Mouse (Mus musculus) intestine, embryonic 15.5 days (tissue): Measurements from ENCODE around the gene Hmgb1. TPM values are rescaled to one million over a fixed set of nuclear protein-coding genes. Genes with fewer than 3 reads are reported as not detected.
"Not testable (repeated sequence)": the region's sequence is repeated elsewhere in the genome, so short reads cannot be mapped to it uniquely, and the experiment has no call there.

ENCODE experiments used
- ATAC-seq: fragments of 200-750 bp; cut with Nextera tagmentation; 2 replicates; pipeline ENCODE4 v1.8.0; 2017; ENCODE audit warnings: moderate TSS enrichment, moderate library complexity
- H3K27ac ChIP-seq: fragments of 300-500 bp; sonication (generic); 2 replicates; pipeline ENCODE4 v1.5.1; 2015; ENCODE audit warnings: mild to moderate bottlenecking, inconsistent platforms
- H3K27me3 ChIP-seq: fragments of 300-500 bp; sonication (generic); replicated peaks from 2 replicates; pipeline ENCODE4 v1.6.1; 2015; ENCODE audit warnings: inconsistent platforms
- H3K36me3 ChIP-seq: fragments of 300-500 bp; sonication (generic); 2 replicates; pipeline ENCODE4 v1.6.1; 2015; ENCODE audit warnings: inconsistent platforms
- H3K4me1 ChIP-seq: fragments of 300-500 bp; sonication (generic); replicated peaks from 2 replicates; pipeline ENCODE4 v1.6.1; 2015; ENCODE audit warnings: inconsistent platforms
- H3K4me2 ChIP-seq: fragments of 300-500 bp; sonication (generic); replicated peaks from 2 replicates; pipeline ENCODE4 v1.6.1; 2015; ENCODE audit warnings: mild to moderate bottlenecking, inconsistent platforms
- H3K4me3 ChIP-seq: fragments of 300-500 bp; sonication (generic); replicated peaks from 2 replicates; pipeline ENCODE4 v1.5.1; 2015; ENCODE audit warnings: inconsistent platforms
- H3K9ac ChIP-seq: fragments of 300-500 bp; sonication (generic); 2 replicates; pipeline ENCODE4 v1.6.1; 2015; ENCODE audit warnings: inconsistent platforms
- H3K9me3 ChIP-seq: fragments of 300-500 bp; sonication (generic); 2 replicates; pipeline ENCODE4 v1.6.1; 2016; ENCODE audit warnings: inconsistent platforms
- WGBS: fragments of 180-500 bp; shearing (Covaris S2); methylation state at CpG from one replicate; pipeline ENCODE4 v1.1.7; 2015; 5-methylcytosine and 5-hydroxymethylcytosine counted together
- polyA plus RNA-seq: library from polyadenylated mRNA; unstranded; fragments of >200 nt; fragmentation: Nextera tagmentation; extraction: Ambion mirVana; gene quantifications from 2 replicates; pipeline ENCODE4 v1.2.1, GENCODE M21; 2015

Hmgb1 gene
- polyA plus RNA-seq, 1 experiment from 2014 or later = 1,306 TPM

DNA sequence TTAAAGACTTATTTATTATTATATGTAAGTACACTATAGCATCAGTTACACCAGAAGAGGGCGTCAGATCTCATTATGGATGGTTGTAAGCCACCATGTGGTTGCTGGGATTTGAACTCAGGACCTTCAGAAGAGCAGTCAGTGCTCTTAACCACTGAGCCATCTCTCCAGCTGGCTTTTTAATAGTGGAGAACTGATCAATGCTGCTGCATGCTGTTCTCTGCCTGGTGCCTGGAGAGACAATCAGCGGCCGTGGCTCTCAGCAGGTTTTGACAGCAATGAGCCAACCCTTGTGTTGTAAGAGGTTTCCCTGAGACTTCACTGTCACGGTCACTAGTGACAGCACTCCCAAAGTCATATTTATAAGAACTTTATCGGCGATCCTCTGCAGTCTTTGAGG, 46.2 kb downstream of the Hmgb1 start:
- H3K4me1 ChIP-seq, H3K4me3 ChIP-seq, ATAC-seq, H3K36me3 ChIP-seq, H3K27ac ChIP-seq, H3K27me3 ChIP-seq, H3K9me3 ChIP-seq, H3K9ac ChIP-seq, H3K4me2 ChIP-seq: not testable (repeated sequence)
- 90% methylated on average over 6 of the region's 6 CpGs for WGBS

DNA sequence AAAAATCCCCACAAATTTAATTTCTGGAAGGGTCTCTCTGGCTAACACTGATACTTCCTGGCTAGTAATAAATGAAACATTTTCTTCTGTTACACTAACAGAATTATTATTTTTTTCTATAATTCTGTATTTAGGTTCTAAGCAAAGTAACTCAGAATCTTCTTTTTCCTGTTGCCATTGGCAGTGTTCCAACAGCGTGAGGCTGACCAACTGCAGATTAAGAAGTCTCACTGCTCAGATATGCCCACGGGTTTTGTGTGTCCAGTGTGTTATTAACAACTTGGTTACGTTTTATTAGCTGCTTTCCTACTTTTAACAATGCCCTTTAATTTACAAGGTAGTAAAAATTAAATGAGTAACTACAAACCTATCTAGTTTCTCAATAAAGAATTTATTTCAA, 46.8 kb downstream of the Hmgb1 start:
- Histone ChIP-seq H3K4me3 (no peak overlapping the region), H3K9ac (no peak overlapping the region), H3K36me3 (no peaks in the 10 kb centered on the region), H3K9me3 (no peaks in the 10 kb centered on the region), H3K27me3 (no peaks in the 10 kb centered on the region), H3K4me2 (no peak overlapping the region), H3K27ac (no peak overlapping the region), H3K4me1 (0 out of 2 replicates have a peak, but pooled peaks cover 2% of the 10 kb centered on the region)
- no peak for ATAC-seq
- 35% methylated on average over 3 of the region's 3 CpGs for WGBS

- no peak overlapping the region for H3K4me3 ChIP-seq
- H3K4me2 ChIP-seq = no peak overlapping the region
- no peaks in the 10 kb centered on the region for H3K36me3 ChIP-seq
- no peaks in the 10 kb centered on the region for H3K9me3 ChIP-seq
- no peak overlapping the region for H3K27ac ChIP-seq
- no peaks in the 10 kb centered on the region for H3K27me3 ChIP-seq
- H3K4me1 ChIP-seq = 0 out of 2 replicates have a peak, but pooled peaks cover 2% of the 10 kb centered on the region
- 73% methylated on average over 4 of the region's 4 CpGs for WGBS
- H3K9ac ChIP-seq = no peak overlapping the region
- 0 out of 2 replicates have a peak, but pooled peaks have one; percentile 34 for ATAC-seq
Measured at GRCm38 (mm10) chr5:149136933-149137365, 47.3 kb downstream of the Hmgb1 start.

GRCm38 (mm10) chr5:149135455-149136354, 48.6 kb downstream of the Hmgb1 start:
- Histone ChIP-seq H3K27me3 (no peaks in the 10 kb centered on the region), H3K4me2 (no peak overlapping the region), H3K36me3 (no peaks in the 10 kb centered on the region), H3K27ac (no peak overlapping the region), H3K9ac (no peak overlapping the region), H3K4me1 (0 out of 2 replicates have a peak, but pooled peaks cover 2% of the 10 kb centered on the region), H3K9me3 (no peaks in the 10 kb centered on the region), H3K4me3 (no peak overlapping the region)
- WGBS = 79% methylated on average over 10 of the region's 10 CpGs
- no peak for ATAC-seq

DNA sequence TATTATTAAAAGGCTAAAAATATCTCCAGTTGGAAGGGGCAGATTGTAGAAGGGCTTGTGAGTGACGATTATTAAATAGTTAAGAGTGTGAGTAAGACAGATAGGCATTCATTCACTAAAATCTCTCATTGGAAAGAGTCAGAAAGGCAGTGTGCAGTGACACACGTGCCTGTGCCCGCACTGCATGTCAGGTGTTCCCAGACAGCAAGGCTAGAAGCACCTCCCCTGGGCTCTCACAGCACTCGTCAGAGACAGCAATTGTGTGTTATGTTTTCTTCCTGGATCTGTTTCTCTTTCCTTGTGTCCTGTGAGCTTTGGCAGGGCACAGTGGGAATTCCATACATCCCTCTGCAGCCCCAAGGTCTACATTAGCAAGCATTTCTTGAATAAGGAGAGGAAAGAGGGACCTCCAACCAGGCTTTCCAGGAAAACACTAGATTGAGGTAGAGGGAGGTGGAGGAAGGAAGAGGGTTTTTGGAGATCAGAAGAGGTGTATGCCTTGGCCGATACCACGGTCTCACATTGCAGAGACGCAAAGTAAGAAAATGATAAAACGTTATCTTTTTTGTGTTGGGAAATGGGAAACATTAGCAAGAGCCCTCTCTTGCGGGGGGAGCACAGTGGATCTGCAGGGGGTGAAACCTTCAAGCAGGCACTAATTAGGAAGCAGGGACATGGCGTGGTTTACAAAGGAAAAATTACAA, 49.4 kb downstream of the Hmgb1 start:
- H3K27ac ChIP-seq = no peak overlapping the region
- H3K4me1 ChIP-seq = 0 out of 2 replicates have a peak, but pooled peaks cover 2% of the 10 kb centered on the region
- H3K9ac ChIP-seq = no peak overlapping the region
- no peaks in the 10 kb centered on the region for H3K9me3 ChIP-seq
- H3K27me3 ChIP-seq = no peaks in the 10 kb centered on the region
- no peak for ATAC-seq
- H3K36me3 ChIP-seq = no peaks in the 10 kb centered on the region
- no peak overlapping the region for H3K4me3 ChIP-seq
- 75% methylated on average over 10 of the region's 10 CpGs for WGBS
- H3K4me2 ChIP-seq = no peak overlapping the region

DNA sequence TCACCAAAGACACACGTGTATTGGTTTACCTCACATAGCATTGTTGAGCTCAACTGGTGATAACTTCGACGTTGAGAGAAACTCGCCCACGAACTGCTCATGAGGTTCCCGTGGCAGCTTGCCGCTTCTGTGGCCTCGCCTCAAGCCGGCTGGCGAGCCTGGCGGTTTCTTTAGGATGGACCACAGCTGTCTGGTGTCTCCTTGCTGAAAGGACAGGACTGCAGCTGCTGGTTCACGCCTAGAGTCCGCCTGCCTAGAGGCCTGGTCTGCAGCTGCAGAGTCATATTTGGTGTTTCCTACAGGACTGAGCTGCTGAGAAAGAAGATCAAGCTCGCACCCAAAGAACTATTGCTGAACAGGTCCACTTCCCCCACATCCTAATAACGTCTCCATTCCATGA, 55.8 kb downstream of the Hmgb1 start:
- Histone ChIP-seq H3K4me2 (no peak overlapping the region), H3K4me3 (no peak overlapping the region), H3K27me3 (no peaks in the 10 kb centered on the region), H3K9ac (no peak overlapping the region), H3K36me3 (no peaks in the 10 kb centered on the region), H3K27ac (no peak overlapping the region), H3K9me3 (no peaks in the 10 kb centered on the region), H3K4me1 (no peaks in the 10 kb centered on the region)
- no peak for ATAC-seq
- WGBS = 61% methylated on average over 15 of the region's 15 CpGs

GRCm38 (mm10) chr5:149123795-149124194, 60.5 kb downstream of the Hmgb1 start:
- WGBS = 90% methylated on average over 6 of the region's 6 CpGs
- Histone ChIP-seq H3K9me3 (no peaks in the 10 kb centered on the region), H3K27ac (no peak overlapping the region), H3K36me3 (no peaks in the 10 kb centered on the region), H3K4me2 (no peak overlapping the region), H3K9ac (no peak overlapping the region), H3K4me1 (no peaks in the 10 kb centered on the region), H3K27me3 (no peaks in the 10 kb centered on the region), H3K4me3 (no peak overlapping the region)
- no peak for ATAC-seq

- WGBS = 83% methylated on average over 16 of the region's 16 CpGs
- no peak for ATAC-seq
- H3K4me3 ChIP-seq = no peak overlapping the region
- H3K36me3 ChIP-seq = no peaks in the 10 kb centered on the region
- H3K9me3 ChIP-seq = no peaks in the 10 kb centered on the region
- H3K4me2 ChIP-seq = no peak overlapping the region
- no peaks in the 10 kb centered on the region for H3K4me1 ChIP-seq
- no peak overlapping the region for H3K9ac ChIP-seq
- H3K27ac ChIP-seq = no peak overlapping the region
- no peaks in the 10 kb centered on the region for H3K27me3 ChIP-seq
Measured at GRCm38 (mm10) chr5:149119341-149119881, 64.9 kb downstream of the Hmgb1 start.

DNA sequence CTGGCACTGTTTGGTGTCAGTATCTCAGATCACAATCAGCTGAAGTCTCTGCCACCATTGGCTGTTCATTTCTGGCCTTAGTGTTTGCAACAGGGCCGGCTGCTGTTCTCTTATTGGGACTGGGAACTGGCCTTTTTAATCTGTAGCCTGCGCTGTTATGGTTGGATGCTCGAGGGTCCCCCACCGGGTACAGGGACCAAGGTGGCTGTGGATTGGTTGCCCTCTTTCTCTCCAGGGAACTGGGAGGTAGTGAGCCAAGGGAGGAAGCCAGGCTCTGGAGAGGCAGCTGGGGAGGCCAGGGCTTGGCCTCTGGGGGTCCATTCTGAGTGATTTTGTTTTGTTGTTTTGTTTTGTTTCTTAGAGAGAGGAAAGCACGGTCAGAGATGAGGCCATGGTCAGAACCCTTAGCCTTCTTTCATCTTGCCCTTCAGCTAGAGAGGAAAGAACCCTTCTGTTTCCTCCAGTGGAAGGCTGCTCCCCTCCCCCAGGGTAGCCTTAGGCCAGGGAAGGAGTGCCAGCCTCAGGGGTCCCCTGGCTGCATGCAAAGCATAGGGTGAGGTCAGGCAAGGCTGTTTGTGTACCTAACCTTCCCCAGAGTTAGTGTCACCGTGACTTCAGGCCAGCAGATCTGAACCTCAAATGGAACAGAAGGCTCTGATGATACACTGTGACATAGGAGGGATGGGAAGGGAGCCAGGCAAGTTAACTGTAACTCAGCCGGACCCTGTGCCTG, 66.3 kb downstream of the Hmgb1 start:
- H3K9ac ChIP-seq = no peak overlapping the region
- no peak overlapping the region for H3K4me3 ChIP-seq
- 51% methylated on average over 7 of the region's 7 CpGs for WGBS
- H3K36me3 ChIP-seq = no peaks in the 10 kb centered on the region
- no peaks in the 10 kb centered on the region for H3K4me1 ChIP-seq
- no peak for ATAC-seq
- no peak overlapping the region for H3K4me2 ChIP-seq
- H3K27me3 ChIP-seq = no peaks in the 10 kb centered on the region
- H3K27ac ChIP-seq = no peak overlapping the region
- no peaks in the 10 kb centered on the region for H3K9me3 ChIP-seq

- Histone ChIP-seq H3K27me3 (no peaks in the 10 kb centered on the region), H3K4me1 (no peaks in the 10 kb centered on the region), H3K4me2 (no peak overlapping the region), H3K36me3 (no peaks in the 10 kb centered on the region), H3K9ac (no peak overlapping the region), H3K9me3 (no peaks in the 10 kb centered on the region), H3K27ac (no peak overlapping the region), H3K4me3 (no peak overlapping the region)
- WGBS = 78% methylated on average over 9 of the region's 9 CpGs
- ATAC-seq = no peak
Measured at GRCm38 (mm10) chr5:149114587-149114986, 69.7 kb downstream of the Hmgb1 start.

DNA sequence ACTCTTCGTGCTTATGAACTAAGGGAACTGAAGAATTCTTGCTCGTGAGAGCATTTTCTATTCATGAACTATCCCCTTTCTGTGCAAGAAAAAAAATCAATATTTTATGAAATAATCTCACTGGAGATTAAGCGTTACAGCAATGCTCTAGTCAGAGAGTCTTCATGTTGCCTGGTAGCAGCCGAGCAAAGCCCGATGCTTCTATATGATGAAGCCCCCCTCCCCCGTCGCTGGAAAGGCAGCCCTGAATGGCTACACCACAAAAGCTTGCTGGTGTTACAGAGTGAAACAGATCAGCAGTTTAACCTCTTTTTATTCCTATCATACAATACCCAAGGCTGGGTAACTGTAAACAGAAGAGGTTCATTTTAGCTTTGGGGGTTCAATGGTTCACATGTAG, 70.3 kb downstream of the Hmgb1 start:
- Histone ChIP-seq H3K9me3 (no peaks in the 10 kb centered on the region), H3K4me3 (no peak overlapping the region), H3K4me1 (no peaks in the 10 kb centered on the region), H3K4me2 (no peak overlapping the region), H3K36me3 (no peaks in the 10 kb centered on the region), H3K9ac (no peak overlapping the region), H3K27ac (no peak overlapping the region), H3K27me3 (no peaks in the 10 kb centered on the region)
- ATAC-seq = no peak
- WGBS = 76% methylated on average over 7 of the region's 7 CpGs

GRCm38 (mm10) chr5:149113439-149113838, 70.8 kb downstream of the Hmgb1 start:
- 77% methylated on average over 7 of the region's 7 CpGs for WGBS
- H3K27ac ChIP-seq = no peak overlapping the region
- H3K36me3 ChIP-seq = no peaks in the 10 kb centered on the region
- H3K4me2 ChIP-seq = no peak overlapping the region
- H3K27me3 ChIP-seq = no peaks in the 10 kb centered on the region
- H3K4me3 ChIP-seq = no peak overlapping the region
- no peaks in the 10 kb centered on the region for H3K4me1 ChIP-seq
- ATAC-seq = no peak
- no peaks in the 10 kb centered on the region for H3K9me3 ChIP-seq
- no peak overlapping the region for H3K9ac ChIP-seq
